Mouse (Mus musculus) small intestine, adult 2 months (tissue): Measurements from ENCODE around the gene Pllp. TPM values are rescaled to one million over a fixed set of nuclear protein-coding genes. Genes with fewer than 3 reads are reported as not detected.

ENCODE experiments used
- H3K27ac ChIP-seq: fragments of 200-500 bp; 2 replicates; pipeline ENCODE4 v1.5.1; 2012; ENCODE audit warnings: low read depth, low read length, control low read depth, inconsistent platforms; ENCODE audit not compliant: insufficient read depth
- H3K27me3 ChIP-seq: fragments of 200-500 bp; 2 replicates; pipeline ENCODE4 v1.6.1; 2012; ENCODE audit warnings: mild to moderate bottlenecking, moderate library complexity, low read length, inconsistent platforms; ENCODE audit not compliant: control insufficient read depth, insufficient read depth
- H3K36me3 ChIP-seq: fragments of 200-500 bp; 2 replicates; pipeline ENCODE4 v1.6.1; 2012; ENCODE audit warnings: mild to moderate bottlenecking, low read length, control low read depth, inconsistent platforms; ENCODE audit not compliant: control insufficient read depth, insufficient read depth
- H3K4me1 ChIP-seq: fragments of 200-500 bp; 2 replicates; pipeline ENCODE4 v1.6.1; 2012; ENCODE audit warnings: low read length, inconsistent platforms, mixed read lengths; ENCODE audit not compliant: control insufficient read depth, insufficient read depth, insufficient read length
- H3K4me3 ChIP-seq: fragments of 200-500 bp; 2 replicates; pipeline ENCODE4 v1.5.1; 2012; ENCODE audit warnings: low read depth, mild to moderate bottlenecking, control low read depth, inconsistent platforms, low read length, moderate library complexity
- CTCF ChIP-seq: fragments of 200-500 bp; IDR thresholded peaks from 2 replicates; pipeline ENCODE4 v1.5.1; 2012; ENCODE audit warnings: low read depth, mild to moderate bottlenecking, control low read depth, inconsistent platforms, low read length, moderate library complexity, mixed read lengths; ENCODE audit not compliant: insufficient replicate concordance, insufficient read length; ENCODE audit errors: extremely low read depth
- POLR2A ChIP-seq: fragments of 200-500 bp; IDR thresholded peaks from 2 replicates; pipeline ENCODE4 v1.6.1; 2012; ENCODE audit warnings: low read depth, mild to moderate bottlenecking, control low read depth, inconsistent platforms, low read length, moderate library complexity
- WGBS: fragments of 180-500 bp; shearing (Covaris S2); methylation state at CpG from one replicate; pipeline ENCODE4 v1.1.7; 2018; 5-methylcytosine and 5-hydroxymethylcytosine counted together
- polyA plus RNA-seq: library from polyadenylated mRNA; depleted of rRNA; stranded (reverse); fragments of >200 nt; gene quantifications from 2 replicates; pipeline ENCODE4 v1.2.3, GENCODE M21; 2012

Pllp gene
- polyA plus RNA-seq, 1 experiment, result 50.9 TPM

GRCm38 (mm10) chr8:94734735-94735350 lies 38.8 kb upstream of the Pllp start:
- Histone ChIP-seq H3K27ac (no peak overlapping the region), H3K4me3 (no peak overlapping the region), H3K36me3 (no peaks in the 10 kb centered on the region), H3K27me3 (no peaks in the 10 kb centered on the region), H3K4me1 (peaks cover 13% of the 10 kb centered on the region)
- 81% methylated on average over 7 of the region's 7 CpGs for WGBS
- TF ChIP-seq CTCF, result no peak
- no peak for TF ChIP-seq POLR2A

- peaks cover 13% of the 10 kb centered on the region for H3K4me1 ChIP-seq
- H3K27ac ChIP-seq, result no peak overlapping the region
- 29% methylated on average over 5 of the region's 5 CpGs for WGBS
- TF ChIP-seq CTCF, result no peak
- no peak for TF ChIP-seq POLR2A
- no peak overlapping the region for H3K4me3 ChIP-seq
- H3K27me3 ChIP-seq, result no peaks in the 10 kb centered on the region
- no peaks in the 10 kb centered on the region for H3K36me3 ChIP-seq
Observed at GRCm38 (mm10) chr8:94733821-94734465, 37.9 kb upstream of the Pllp start.

GRCm38 (mm10) chr8:94729301-94729700 lies 33.2 kb upstream of the Pllp start:
- Histone ChIP-seq H3K4me1 (peaks cover 8% of the 10 kb centered on the region; the same call in 1 of the 2 replicates), H3K36me3 (no peaks in the 10 kb centered on the region), H3K27me3 (no peaks in the 10 kb centered on the region), H3K27ac (no peak overlapping the region), H3K4me3 (no peak overlapping the region)
- TF ChIP-seq CTCF (no peak), POLR2A (no peak)
- 71% methylated on average over 4 of the region's 4 CpGs for WGBS

GRCm38 (mm10) chr8:94725998-94726397 lies 29.9 kb upstream of the Pllp start:
- 79% methylated on average over 5 of the region's 5 CpGs for WGBS
- H3K27ac ChIP-seq, result no peak overlapping the region
- TF ChIP-seq POLR2A, result no peak
- TF ChIP-seq CTCF, result no peak
- H3K4me1 ChIP-seq, result no peaks in the 10 kb centered on the region
- no peak overlapping the region for H3K4me3 ChIP-seq
- H3K36me3 ChIP-seq, result no peaks in the 10 kb centered on the region
- no peaks in the 10 kb centered on the region for H3K27me3 ChIP-seq

GRCm38 (mm10) chr8:94716841-94717240 lies 20.8 kb upstream of the Pllp start:
- WGBS, result 80% methylated on average over 1 of the region's 1 CpGs
- Histone ChIP-seq H3K4me1 (no peaks in the 10 kb centered on the region), H3K27ac (no peak overlapping the region), H3K27me3 (no peaks in the 10 kb centered on the region), H3K36me3 (no peaks in the 10 kb centered on the region), H3K4me3 (no peak overlapping the region)
- TF ChIP-seq CTCF (no peak), POLR2A (no peak)

GRCm38 (mm10) chr8:94715871-94716270 lies 19.8 kb upstream of the Pllp start:
- Histone ChIP-seq H3K4me3 (no peak overlapping the region), H3K27ac (no peak overlapping the region), H3K4me1 (peaks cover 3% of the 10 kb centered on the region; the same call in 1 of the 2 replicates), H3K27me3 (no peaks in the 10 kb centered on the region), H3K36me3 (no peaks in the 10 kb centered on the region)
- 85% methylated on average over 3 of the region's 3 CpGs for WGBS
- TF ChIP-seq POLR2A (no peak), CTCF (no peak)

GRCm38 (mm10) chr8:94714556-94714955 lies 18.5 kb upstream of the Pllp start:
- Histone ChIP-seq H3K4me3 (no peak overlapping the region), H3K27ac (no peak overlapping the region), H3K27me3 (no peaks in the 10 kb centered on the region), H3K36me3 (no peaks in the 10 kb centered on the region), H3K4me1 (peaks cover 3% of the 10 kb centered on the region; the same call in 1 of the 2 replicates)
- 38% methylated on average over 5 of the region's 5 CpGs for WGBS
- TF ChIP-seq CTCF, result no peak
- TF ChIP-seq POLR2A, result no peak
